Mouse (Mus musculus) gastrocnemius, adult 2 months (tissue): ENCODE measurements around the gene Parp11. TPM values are rescaled to one million over a fixed set of nuclear protein-coding genes. Genes with fewer than 3 reads are reported as not detected.

Experiments
- DNase-seq: peaks from one replicate; pipeline ENCODE4 v3.0.0; 2022
- H3K27ac ChIP-seq: fragments of 200-600 bp; 2 replicates; pipeline ENCODE4 v1.8.1; 2022; ENCODE audit warnings: mild to moderate bottlenecking
- H3K4me3 ChIP-seq: fragments of 200-600 bp; 2 replicates; pipeline ENCODE4 v1.8.1; 2022; ENCODE audit warnings: mild to moderate bottlenecking, moderate library complexity
- CTCF ChIP-seq: fragments of 200-600 bp; IDR thresholded peaks from 2 replicates; pipeline ENCODE4 v1.8.1; 2022; ENCODE audit warnings: antibody characterized with exemption, mild to moderate bottlenecking, moderate library complexity
- intact Hi-C: fragments of 180-260 bp; cut with DNase I; formaldehyde crosslinking; loops from one replicate; pipeline ENCODE4 v1.15.1; 2025
- long read RNA-seq, 2 experiments: library from polyadenylated mRNA; stranded (forward); transcript quantifications; one replicate each; pipeline ENCODE4 v2.0.0; 2021
- total RNA-seq, 2 experiments: library from RNA; stranded (reverse); gene quantifications; 2 replicates each; pipeline ENCODE4 v1.2.3; 2021

The Parp11 gene
- 1 to 10 TPM; 3.3 to 3.6 TPM for total RNA-seq
- long read RNA-seq, experiment 1, partial matches to known transcripts, result 0 of 3 reads
- long read RNA-seq, experiment 1, other reads (novel, unspliced or antisense), result 1 of 3 reads
- long read RNA-seq, experiment 2, result 0 reads

DNA sequence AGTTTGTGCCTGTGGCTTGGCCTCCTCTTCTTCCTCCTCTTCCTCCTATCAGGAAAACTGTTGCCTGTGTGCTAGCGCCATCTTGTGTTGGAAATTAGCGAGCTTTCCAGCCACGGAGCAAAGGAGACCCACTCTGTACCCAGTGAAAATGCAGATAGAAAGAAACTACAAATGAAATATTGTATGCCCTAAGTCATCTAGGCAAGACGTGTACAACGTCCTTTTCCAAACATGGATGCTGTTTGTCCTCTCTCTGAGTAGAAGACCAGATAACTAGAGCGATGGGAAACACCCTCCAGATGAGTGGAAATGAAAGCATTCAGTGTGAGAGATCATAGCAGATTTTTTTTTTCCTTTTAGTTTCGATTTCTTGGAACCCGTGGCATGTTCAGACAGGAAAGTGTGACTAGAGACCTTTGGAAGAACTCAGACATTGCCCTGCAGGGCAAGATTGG lies at the start of gene Parp11:
Gene Parp11 (plus strand): TSS at position 405 of the 455 bp plus-strand sequence.
- H3K27ac ChIP-seq, result peak within 1 kb of the TSS; percentile 53; the same call in 1 of the 2 replicates
- intact Hi-C loops, result loop anchor here (1.0 to 5.0 kb wide), 2 partner anchors 119 to 299 kb away; no protein-coding TSS in a partner anchor
- peak; percentile 93 for TF ChIP-seq CTCF
- peak; percentile 59 for DNase-seq
- peak within 1 kb of the TSS; percentile 61 for H3K4me3 ChIP-seq

DNA sequence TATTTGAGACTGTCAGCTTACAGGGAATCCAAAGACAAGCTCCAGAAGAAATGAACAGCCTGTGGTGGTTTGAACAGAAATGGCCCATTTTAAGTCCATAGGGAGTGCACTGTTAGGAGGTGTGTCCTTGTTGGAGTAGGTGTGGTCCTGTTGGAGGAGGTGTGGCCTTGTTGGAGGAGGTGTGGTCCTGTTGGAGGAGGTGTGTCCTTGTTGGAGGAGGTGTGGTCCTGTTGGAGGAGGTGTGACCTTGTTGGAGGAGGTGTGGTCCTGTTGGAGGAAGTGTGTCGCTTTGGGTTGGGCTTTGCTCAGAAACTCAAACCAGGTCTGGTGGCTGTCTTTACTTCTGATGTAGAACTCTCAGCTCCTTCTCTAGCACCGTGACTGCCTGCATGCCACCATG lies 48.6 kb upstream of the Parp11 start:
- no peak overlapping the region for H3K4me3 ChIP-seq
- no peak for DNase-seq
- H3K27ac ChIP-seq, result no peak overlapping the region
- no peak for TF ChIP-seq CTCF
- intact Hi-C loops, result no loop called here

DNA sequence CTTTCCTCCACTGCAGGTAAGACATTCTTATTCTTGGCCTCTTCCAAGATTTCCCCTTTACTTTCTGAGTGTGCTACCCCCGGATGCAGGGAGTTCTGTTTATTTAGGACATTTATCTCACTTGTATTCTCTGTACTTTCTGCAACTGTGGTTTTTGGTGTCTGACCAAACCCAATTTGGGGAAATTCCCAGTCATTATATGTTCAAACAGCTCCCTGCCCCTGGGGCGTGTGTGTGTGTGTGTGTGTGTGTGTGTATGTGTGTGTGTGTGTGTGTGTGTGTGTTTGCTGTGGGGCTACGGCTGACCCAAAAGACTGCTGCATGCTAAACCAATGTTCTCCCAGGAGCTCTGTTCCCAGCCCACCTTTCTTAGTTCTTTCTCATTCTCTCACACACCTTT lies 45.2 kb upstream of the Parp11 start:
- no peak overlapping the region for H3K4me3 ChIP-seq
- no peak overlapping the region for H3K27ac ChIP-seq
- no peak for TF ChIP-seq CTCF
- no peak for DNase-seq
- intact Hi-C loops, result no loop called here

DNA sequence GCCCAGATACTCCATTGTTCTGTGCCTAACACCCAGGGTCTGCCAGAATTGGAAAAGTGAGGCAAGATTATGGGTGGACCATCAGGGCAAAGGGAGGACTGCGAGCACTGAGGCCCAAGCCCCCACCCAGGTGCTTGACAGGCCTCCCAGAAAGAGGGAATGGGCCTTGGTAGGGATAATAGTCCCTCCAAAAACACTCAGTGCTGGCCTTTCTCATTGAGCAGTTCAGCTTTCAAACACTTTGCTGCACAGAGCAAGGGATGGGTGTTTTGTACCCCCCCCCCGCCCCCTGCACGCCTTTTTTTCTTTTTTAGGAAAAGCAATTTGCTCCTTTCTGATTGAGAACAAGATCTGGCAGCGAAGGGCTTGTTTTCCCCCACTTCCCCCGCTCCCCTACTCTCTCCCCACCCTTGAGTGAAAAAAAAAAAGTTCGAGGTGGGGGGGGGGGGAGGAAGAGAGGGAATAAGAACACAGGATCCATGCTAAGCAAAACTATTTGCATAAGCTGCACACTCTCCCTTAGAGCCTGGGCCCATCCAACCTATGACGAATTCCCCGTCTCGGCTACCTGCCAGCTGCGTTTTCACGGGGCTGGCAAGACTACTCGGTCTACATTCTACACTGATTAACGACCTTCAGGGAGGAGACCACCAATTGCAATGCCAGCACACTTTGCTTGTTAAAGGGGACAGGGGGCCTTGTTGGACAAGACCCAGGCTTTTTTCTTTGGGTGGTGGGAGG lies 42.4 kb upstream of the Parp11 start:
- no peak for DNase-seq
- H3K27ac ChIP-seq, result no peak overlapping the region
- no peak overlapping the region for H3K4me3 ChIP-seq
- TF ChIP-seq CTCF, result no peak
- intact Hi-C loops, result no loop called here

DNA sequence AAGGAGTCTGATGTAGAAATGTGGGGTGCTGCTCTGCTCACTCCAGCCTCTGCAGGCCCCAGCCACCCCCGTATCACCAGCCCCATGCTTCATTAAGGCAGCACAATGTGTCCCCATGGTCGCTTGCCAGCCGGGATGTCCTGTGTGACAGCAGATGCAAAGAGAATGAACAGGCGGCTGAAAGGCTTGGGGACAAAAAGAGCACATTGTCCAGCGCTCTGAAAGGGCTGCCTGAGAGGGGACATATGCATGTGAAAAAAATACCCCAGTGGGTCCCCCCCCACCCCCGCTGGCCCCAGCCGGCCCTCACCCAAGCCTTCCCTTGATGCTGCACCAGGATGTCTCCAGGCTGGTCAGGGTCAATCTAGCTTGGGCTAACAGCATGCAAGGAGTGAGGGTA lies 41.0 kb upstream of the Parp11 start:
- intact Hi-C loops, result no loop called here
- TF ChIP-seq CTCF, result no peak
- H3K27ac ChIP-seq, result no peak overlapping the region
- no peak overlapping the region for H3K4me3 ChIP-seq
- DNase-seq, result no peak

DNA sequence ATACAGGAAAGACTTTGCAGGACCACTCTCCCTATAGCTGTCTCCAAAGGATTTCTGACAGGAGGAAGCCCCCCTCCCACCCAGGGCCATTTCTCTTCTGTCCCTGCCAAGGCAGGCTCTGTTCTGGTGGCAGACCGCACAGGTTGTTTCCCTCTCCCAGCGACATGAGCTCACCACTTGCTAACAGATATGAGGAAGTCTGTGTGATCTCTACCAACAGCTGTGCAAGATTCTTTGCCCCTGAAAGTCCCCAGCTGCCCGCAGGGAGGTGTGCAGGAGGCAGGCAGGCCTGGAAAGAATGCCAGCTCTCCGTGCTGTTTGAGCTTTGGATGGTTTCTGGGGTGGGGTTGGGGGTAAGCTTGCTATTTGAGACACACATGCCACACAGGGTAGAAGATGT lies 38.9 kb upstream of the Parp11 start:
- Histone ChIP-seq H3K4me3 (no peak overlapping the region), H3K27ac (no peak overlapping the region)
- TF ChIP-seq CTCF, result no peak
- DNase-seq, result no peak
- intact Hi-C loops, result no loop called here

DNA sequence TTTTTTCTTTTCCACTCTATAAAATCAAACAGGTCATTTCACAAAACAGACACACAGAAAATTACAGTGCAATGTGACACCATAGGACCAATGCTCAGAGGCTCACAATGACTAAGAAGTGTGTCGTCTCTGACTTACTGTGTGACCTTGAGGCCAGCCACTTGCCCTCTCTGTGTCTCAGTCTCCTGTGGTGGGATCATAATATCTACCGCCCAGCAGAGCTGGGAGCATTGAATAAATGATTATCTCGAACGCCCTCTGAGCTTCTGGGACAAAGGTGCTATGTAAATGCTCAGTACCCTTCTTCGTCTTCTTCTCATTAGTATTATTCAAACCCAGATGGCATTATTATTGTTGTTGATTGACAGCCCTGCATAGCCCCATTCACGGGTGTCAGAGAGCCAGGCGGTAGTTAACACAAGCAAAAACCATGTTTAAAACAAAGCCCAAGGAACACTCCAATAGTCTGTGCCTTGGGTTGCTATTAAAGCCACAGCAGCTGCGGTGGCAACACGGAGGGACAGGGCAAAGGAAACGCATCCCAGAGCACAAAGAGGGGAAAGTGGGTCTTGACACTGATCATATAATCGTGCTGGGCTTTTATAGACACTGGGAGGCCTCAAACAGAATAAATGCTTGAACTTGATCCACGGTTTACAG lies 29.0 kb upstream of the Parp11 start:
- intact Hi-C loops, result no loop called here

DNA sequence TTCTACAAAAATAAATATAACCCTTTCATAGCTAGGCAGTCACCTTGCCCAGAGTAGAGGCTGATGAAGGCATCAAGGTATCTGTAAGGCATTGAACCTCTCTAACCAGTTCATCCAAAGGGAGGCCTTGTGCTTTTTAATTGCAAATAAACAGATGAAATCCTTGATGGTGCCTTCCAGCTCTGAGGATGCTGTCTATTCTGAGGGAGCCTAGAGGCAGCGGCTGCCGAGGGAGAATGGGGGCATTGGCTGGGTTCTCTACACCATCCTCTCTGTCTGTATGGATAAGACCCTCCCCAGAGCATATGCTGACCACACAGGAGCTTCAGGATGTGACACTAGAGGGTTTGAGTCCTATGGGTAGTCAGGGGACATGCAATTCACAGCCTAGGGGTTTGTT lies 28.3 kb upstream of the Parp11 start:
- Histone ChIP-seq H3K4me3 (no peak overlapping the region), H3K27ac (no peak overlapping the region)
- no peak for DNase-seq
- intact Hi-C loops, result no loop called here
- no peak for TF ChIP-seq CTCF

More for the DNA sequence above, 29.0 kb upstream of the Parp11 start:
- H3K27ac ChIP-seq, result no peak overlapping the region
- no peak for DNase-seq
- H3K4me3 ChIP-seq, result no peak overlapping the region
- no peak for TF ChIP-seq CTCF

DNA sequence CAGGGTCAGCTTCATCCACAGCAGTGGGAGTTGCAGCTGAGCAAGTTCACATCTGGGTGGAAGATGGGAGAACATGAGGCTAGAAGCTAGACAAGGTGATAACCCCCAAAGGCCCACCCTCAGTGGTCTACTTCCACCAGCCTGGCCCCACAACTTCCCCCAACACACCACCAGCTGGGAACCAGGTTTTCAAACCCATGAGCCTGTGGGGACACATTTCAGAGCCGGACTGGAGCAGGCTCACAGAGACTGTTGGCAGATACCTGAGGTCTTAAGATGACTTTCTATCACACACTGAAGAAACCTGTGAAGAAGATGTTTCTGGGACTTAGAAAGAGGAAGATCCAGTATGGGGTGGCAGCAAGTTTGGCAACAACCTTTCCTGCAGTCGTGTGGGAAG lies 26.5 kb upstream of the Parp11 start:
- no peak overlapping the region for H3K4me3 ChIP-seq
- intact Hi-C loops, result no loop called here
- TF ChIP-seq CTCF, result no peak
- DNase-seq, result no peak
- H3K27ac ChIP-seq, result no peak overlapping the region

DNA sequence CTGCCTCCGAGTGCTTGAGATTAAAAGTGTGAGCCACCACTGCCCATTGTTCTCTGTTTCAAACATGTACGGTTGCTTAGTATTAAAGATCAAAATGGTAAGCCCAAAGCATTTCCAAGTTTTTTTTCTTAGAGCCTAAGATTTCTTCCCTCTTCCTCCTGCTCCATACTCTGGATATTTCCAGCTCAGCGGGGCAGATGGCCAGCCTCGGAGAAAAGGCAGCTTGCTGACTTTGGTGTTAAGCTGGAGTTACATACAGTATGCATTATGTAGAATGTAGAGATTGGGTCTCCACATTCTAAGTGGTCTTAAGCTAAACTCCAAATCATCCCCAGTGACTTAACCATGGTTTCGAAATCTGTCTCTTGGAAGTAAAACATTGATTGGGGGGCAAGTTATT lies 21.5 kb upstream of the Parp11 start:
- TF ChIP-seq CTCF, result no peak
- no peak overlapping the region for H3K4me3 ChIP-seq
- DNase-seq, result no peak
- H3K27ac ChIP-seq, result no peak overlapping the region
- intact Hi-C loops, result no loop called here

DNA sequence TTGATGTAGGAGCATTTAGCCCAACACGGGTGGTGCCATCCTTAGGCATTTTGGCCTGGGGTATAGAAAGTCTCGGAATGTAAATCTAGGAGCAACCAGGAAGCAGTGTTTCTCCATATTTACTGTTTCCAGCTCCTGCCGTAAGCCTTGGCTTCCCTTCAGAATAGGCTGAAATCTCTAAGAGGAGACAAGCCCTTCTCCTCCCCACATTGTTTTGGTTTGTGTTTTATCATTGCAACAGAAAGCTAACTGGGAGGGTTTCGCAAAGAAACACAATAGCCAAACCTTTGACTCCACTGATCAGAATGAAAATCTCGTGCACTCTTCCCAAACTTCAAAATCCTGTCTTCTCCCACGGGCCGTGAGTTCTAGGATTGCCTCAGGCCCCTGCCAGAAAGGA lies 15.9 kb upstream of the Parp11 start:
- DNase-seq, result no peak
- Histone ChIP-seq H3K27ac (no peak overlapping the region), H3K4me3 (no peak overlapping the region)
- intact Hi-C loops, result no loop called here
- no peak for TF ChIP-seq CTCF

DNA sequence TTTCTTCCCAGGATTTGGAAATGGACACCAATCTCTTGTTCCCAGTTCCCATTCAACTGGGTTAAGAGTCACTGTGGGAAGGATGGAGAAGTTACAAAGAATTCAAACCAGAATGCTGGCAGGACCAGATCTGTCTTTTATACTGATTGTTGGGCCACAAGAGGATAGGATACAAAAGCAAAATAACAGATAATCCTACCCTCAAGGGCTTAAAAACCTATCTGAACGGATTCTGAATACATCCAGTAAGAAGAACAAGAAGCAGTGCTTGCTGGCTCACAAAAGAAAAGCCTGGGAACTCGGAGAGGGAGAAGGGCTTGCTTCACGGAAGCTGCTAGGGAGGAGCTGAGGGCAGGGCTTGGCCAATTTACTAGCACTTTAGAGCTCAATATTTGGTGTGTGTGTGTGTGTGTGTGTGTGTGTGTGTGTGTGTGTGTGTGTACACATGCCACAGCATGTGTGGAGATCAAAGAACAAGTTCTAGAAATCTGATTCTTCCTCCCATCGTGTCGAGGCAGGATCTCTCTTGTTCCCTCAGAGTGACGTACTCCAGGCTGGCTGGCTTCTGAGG lies 15.4 kb upstream of the Parp11 start:
- Histone ChIP-seq H3K27ac (no peak overlapping the region), H3K4me3 (no peak overlapping the region)
- no peak for TF ChIP-seq CTCF
- intact Hi-C loops, result no loop called here
- DNase-seq, result no peak

DNA sequence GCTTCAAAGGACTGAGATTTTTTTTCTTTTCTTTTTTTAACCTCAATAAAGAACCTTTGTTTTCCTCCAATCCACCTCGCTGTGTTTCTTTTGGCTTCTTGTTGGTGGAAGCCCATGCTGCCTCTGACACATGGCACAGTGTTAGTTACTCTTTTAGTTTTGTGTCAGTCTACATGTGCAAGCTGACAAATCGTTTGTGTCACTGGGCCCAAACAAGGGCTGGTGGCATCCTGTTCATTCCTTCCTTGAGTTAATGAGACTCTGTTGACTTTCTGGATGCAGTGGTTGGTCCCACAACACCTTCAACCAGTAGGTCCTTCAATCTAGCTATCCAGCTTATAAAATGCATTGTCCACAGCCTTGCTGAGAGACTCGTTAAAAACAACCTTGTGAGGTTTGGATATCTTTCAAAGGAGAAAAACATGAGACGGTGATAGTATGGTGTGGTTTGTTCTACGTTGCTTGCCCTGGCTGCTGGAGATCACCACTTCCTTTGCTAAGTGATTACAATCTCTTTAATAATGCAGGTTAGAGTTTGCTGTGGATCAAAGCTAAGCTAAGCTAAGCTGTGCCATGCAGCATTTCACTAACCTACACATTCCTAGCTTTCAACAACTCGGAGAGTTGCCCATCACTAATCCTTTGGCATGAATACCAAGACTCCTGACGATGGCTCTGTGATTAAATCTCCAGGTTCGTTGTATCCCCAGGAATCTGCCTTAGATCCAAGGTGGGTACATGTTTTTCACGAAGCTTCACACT lies 12.6 kb upstream of the Parp11 start:
- intact Hi-C loops, result no loop called here
- DNase-seq, result no peak
- no peak for TF ChIP-seq CTCF
- Histone ChIP-seq H3K4me3 (no peak overlapping the region), H3K27ac (no peak overlapping the region)
